Mouse (Mus musculus) spleen, postnatal 4 days (tissue): ENCODE results near the gene Gm5849.
"Not testable (repeated sequence)": the region's sequence is repeated elsewhere in the genome, so short reads cannot be mapped to it uniquely, and the experiment has no call there.

Source experiments
- DNase-seq, 2 experiments: peaks; one replicate each; pipeline ENCODE4 v3.0.0; 2022; ENCODE audit warnings: low spot score in 2 of 2

The Gm5849 gene

GRCm38 (mm10) chr3:90777776-90778175 is at the start of gene Gm5849:
Gm5849 (minus strand) TSS chr3:90777876.
- not testable (repeated sequence) for DNase-seq

GRCm38 (mm10) chr3:90749658-90750057 is 28.0 kb downstream of the Gm5849 start:
- no peak for DNase-seq

GRCm38 (mm10) chr3:90726606-90727005 is 51.1 kb downstream of the Gm5849 start, which contains the start of gene Pglyrp4:
Pglyrp4 (plus strand) TSS chr3:90726906.
- DNase-seq, result no peak
